Mouse (Mus musculus): ENCODE data around the gene Col26a1. TPM values are rescaled to one million over a fixed set of nuclear protein-coding genes. Genes with fewer than 3 reads are reported as not detected.

The Col26a1 gene
- polyA plus RNA-seq, 1 experiment from 2014 or later = 1.6 TPM

DNA sequence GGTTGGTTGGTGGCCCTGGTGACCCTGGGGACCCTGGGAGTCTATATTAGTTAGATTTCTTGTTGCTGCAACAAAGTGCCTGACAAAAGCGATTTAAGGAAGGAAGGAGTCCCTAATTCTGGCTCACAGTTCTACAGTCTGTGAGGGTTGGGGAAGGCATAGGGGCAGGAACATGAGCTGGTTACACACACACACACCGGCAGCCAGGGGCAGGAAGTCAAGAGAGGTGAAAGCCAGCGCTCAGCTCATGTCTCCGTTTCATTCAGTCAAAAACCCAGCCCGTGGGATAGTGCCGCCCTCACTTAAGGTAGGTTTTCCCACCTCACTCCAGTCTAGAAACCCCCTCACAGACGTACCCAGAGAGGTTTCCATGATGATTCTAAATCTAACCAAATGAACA lies 189.6 kb downstream of the Col26a1 start:
- no peak for ATAC-seq
- WGBS = 63% methylated on average over 7 of the region's 7 CpGs

DNA sequence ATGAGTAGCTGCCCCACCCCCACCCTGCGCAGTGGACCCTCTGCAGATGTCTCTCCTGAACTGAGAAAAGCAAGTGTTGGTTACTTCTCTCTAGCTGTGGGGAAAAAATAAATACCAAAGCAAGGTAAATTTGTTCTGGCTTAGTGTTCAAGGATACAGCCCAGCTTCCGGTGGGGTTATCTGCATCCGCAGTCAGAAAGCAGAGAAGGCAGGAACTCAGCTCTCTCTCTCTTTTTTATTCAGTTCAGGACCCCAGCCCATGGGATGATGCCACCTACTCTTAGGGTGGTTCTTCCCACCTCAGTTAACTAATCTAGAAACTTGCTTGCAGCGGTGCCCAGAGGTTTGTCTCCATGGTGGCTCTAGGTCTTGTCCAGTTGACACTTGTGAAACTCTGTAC lies 190.2 kb downstream of the Col26a1 start, which contains the start of gene Myl10:
Gene Myl10, plus strand, starts transcription at position 363 of the 400 bp plus-strand sequence.
- Histone ChIP-seq H3K4me2 (replicated peaks; ENCODE audit: low read depth, low read length) (no peak within 1 kb of the TSS), H3K4me1 (ENCODE audit: insufficient read depth, low read depth, low read length) (no peaks in the 10 kb centered on the region), H3K9me3 (ENCODE audit: low read length) (no peaks in the 10 kb centered on the region), H3K27me3 (replicated peaks; ENCODE audit: insufficient read depth, low read length) (no peaks in the 10 kb centered on the region), H3K9ac (replicated peaks; ENCODE audit: low read depth) (no peak within 1 kb of the TSS), H3K4me3 (ENCODE audit: low read depth, low read length) (no peak within 1 kb of the TSS), H3K27ac (ENCODE audit: low read length) (no peak within 1 kb of the TSS), H3K36me3 (ENCODE audit: insufficient read depth, low read length) (no peaks in the 10 kb centered on the region)
- TF ChIP-seq EP300 (IDR thresholded peaks at IDR 0.05) (no peak), CTCF (IDR thresholded peaks at IDR 0.05) (no peak)
- WGBS = 93% methylated on average over 4 of the region's 4 CpGs
- no peak for ATAC-seq
- no peak for DNase-seq (ENCODE audit: low spot score)

More for the DNA sequence above, 189.6 kb downstream of the Col26a1 start:
- no peaks in the 10 kb centered on the region for H3K27me3 ChIP-seq (replicated peaks; ENCODE audit: insufficient read depth, low read length)
- H3K27ac ChIP-seq (ENCODE audit: low read length) = no peak overlapping the region
- no peak for DNase-seq (ENCODE audit: low spot score)
- no peak overlapping the region for H3K4me2 ChIP-seq (replicated peaks; ENCODE audit: low read depth, low read length)
- H3K4me3 ChIP-seq (ENCODE audit: low read depth, low read length) = no peak overlapping the region
- TF ChIP-seq EP300 (IDR thresholded peaks at IDR 0.05) = no peak
- TF ChIP-seq CTCF (IDR thresholded peaks at IDR 0.05) = no peak
- H3K9ac ChIP-seq (replicated peaks; ENCODE audit: low read depth) = no peak overlapping the region
- no peaks in the 10 kb centered on the region for H3K36me3 ChIP-seq (ENCODE audit: insufficient read depth, low read length)
- no peaks in the 10 kb centered on the region for H3K4me1 ChIP-seq (ENCODE audit: insufficient read depth, low read depth, low read length)
- H3K9me3 ChIP-seq (ENCODE audit: low read length) = no peaks in the 10 kb centered on the region

Other genes starting within 250 kb of the Col26a1 start
- not detected in 2 replicates for gene Myl10, start 190.1 kb downstream of the Col26a1 start, polyA plus RNA-seq (2015; fragmentation: Nextera tagmentation; extraction: Ambion mirVana)
- gene Ift22, start 24.9 kb upstream of the Col26a1 start, polyA plus RNA-seq (2015; fragmentation: Nextera tagmentation; extraction: Ambion mirVana) = 41.9 and 53.5 TPM in 2 replicates
- 318 and 358 TPM in 2 replicates for gene Fis1, start 70.1 kb upstream of the Col26a1 start, polyA plus RNA-seq (2015; fragmentation: Nextera tagmentation; extraction: Ambion mirVana)
- 10.5 and 11.9 TPM in 2 replicates for gene Cldn15, start 83.4 kb upstream of the Col26a1 start, polyA plus RNA-seq (2015; fragmentation: Nextera tagmentation; extraction: Ambion mirVana)
- gene Plod3, start 103.8 kb upstream of the Col26a1 start, polyA plus RNA-seq (2015; fragmentation: Nextera tagmentation; extraction: Ambion mirVana) = 38.3 and 41.7 TPM in 2 replicates
- gene Znhit1, start 104.8 kb upstream of the Col26a1 start, polyA plus RNA-seq (2015; fragmentation: Nextera tagmentation; extraction: Ambion mirVana) = 80.8 and 83.9 TPM in 2 replicates
- gene Vgf, start 143.2 kb upstream of the Col26a1 start, polyA plus RNA-seq (2015; fragmentation: Nextera tagmentation; extraction: Ambion mirVana) = 0.12 and 0.19 TPM in 2 replicates
- gene Ap1s1, start 162.9 kb upstream of the Col26a1 start, polyA plus RNA-seq (2015; fragmentation: Nextera tagmentation; extraction: Ambion mirVana) = 112 and 125 TPM in 2 replicates
- 0.88 and 1.1 TPM in 2 replicates for gene Serpine1, start 189.1 kb upstream of the Col26a1 start, polyA plus RNA-seq (2015; fragmentation: Nextera tagmentation; extraction: Ambion mirVana)
- gene Trim56, start 233.0 kb upstream of the Col26a1 start, polyA plus RNA-seq (2015; fragmentation: Nextera tagmentation; extraction: Ambion mirVana) = 13.4 and 16.4 TPM in 2 replicates

Data from lung, postnatal 0 days (tissue).